Mouse (Mus musculus): Measurements from ENCODE around the gene Tjp2. TPM values are rescaled to one million over a fixed set of nuclear protein-coding genes. Genes with fewer than 3 reads are reported as not detected.

Tjp2 gene
- polyA plus RNA-seq, 1 experiment from 2014 or later, result 31.0 TPM

Other genes with a start within 250 kb of the Tjp2 start
- 1.4 and 1.7 TPM in 2 replicates for gene Fam189a2, start 194.0 kb downstream of the Tjp2 start, polyA plus RNA-seq (2015; fragmentation: Nextera tagmentation; extraction: Ambion mirVana)
- gene Fxn, start 55.6 kb upstream of the Tjp2 start, polyA plus RNA-seq (2015; fragmentation: Nextera tagmentation; extraction: Ambion mirVana), result 54.6 and 59.1 TPM in 2 replicates